Mouse (Mus musculus): ENCODE data around the gene Zfp260.

DNA sequence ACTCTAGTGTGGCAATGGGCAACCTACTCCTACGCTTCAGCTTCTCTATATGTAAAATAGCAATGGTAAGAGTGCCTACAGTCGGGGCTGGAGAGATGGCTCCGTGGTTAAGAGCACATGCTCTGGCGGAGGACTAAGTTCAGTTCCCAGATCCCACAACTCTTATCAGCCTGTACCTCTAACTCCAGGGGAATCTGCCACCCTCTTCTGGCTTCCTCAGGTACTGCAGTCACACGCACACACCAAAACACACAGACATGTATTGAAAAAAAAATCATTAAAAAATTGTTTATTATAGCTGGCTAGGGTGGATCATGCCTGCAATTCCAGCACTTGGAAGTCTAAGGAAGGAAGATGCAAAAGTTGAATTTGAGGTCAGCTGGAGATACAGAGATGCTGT, 32.1 kb upstream of the Zfp260 start:
- TF ChIP-seq CTCF (IDR thresholded peaks at IDR 0.05; ENCODE audit: low read depth) (peak; percentile 63), EP300 (IDR thresholded peaks at IDR 0.05; ENCODE audit: low read depth) (no peak)
